Mouse (Mus musculus) hematopoietic stem cell, adult 5-6 weeks (primary cell): ENCODE data around the gene Zdhhc22. TPM values are rescaled to one million over a fixed set of nuclear protein-coding genes. Genes with fewer than 3 reads are reported as not detected.

Experiments
- ATAC-seq, 2 experiments: fragments of 125-278 bp in 1 of 2; replicated peaks in 1 of 2; 2 replicates each; pipeline ENCODE4 v1.8.0; 2016 to 2017; ENCODE audit warnings: inconsistent platforms in 2 of 2, mild to moderate bottlenecking in 2 of 2, moderate number of reproducible peaks in 2 of 2, low read depth in 1 of 2, moderate TSS enrichment in 1 of 2; ENCODE audit not compliant: low FRiP score in 2 of 2, poor library complexity in 2 of 2, severe bottlenecking in 2 of 2, insufficient read depth in 1 of 2, low TSS enrichment in 1 of 2
- total RNA-seq: library from RNA; stranded (forward); fragments of 172-1452, 232-1000 nt; gene quantifications from 2 replicates; pipeline ENCODE4 v1.2.3, GENCODE M21; 2017

Zdhhc22 gene
- total RNA-seq, 1 experiment from 2014 or later, result not detected

DNA sequence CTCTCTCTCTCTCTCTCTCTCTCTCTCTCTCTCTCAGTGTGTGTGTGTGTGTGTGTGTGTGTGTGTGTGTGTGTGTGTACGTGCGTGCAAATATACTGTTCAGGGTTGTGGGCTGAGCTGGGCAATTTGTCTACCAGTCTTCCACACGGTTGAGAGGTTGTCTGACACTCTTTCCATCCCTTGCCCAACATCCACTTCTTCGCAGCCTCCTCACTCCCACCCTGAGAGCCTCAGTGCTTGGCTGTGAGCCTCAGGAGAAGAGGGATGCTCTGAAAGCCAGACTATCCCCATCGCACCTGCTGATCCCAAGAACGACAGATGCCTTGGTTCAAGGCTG lies 10.6 kb upstream of the Zdhhc22 start:
- 0 out of 4 replicates have a peak, but pooled peaks of 1 of the 2 experiments have one; percentile 17 for ATAC-seq

- ATAC-seq, result 0 out of 4 replicates have a peak, but pooled peaks of 1 of the 2 experiments have one; percentile 36
Measured at GRCm38 (mm10) chr12:87000151-87000839, 10.1 kb upstream of the Zdhhc22 start.

DNA sequence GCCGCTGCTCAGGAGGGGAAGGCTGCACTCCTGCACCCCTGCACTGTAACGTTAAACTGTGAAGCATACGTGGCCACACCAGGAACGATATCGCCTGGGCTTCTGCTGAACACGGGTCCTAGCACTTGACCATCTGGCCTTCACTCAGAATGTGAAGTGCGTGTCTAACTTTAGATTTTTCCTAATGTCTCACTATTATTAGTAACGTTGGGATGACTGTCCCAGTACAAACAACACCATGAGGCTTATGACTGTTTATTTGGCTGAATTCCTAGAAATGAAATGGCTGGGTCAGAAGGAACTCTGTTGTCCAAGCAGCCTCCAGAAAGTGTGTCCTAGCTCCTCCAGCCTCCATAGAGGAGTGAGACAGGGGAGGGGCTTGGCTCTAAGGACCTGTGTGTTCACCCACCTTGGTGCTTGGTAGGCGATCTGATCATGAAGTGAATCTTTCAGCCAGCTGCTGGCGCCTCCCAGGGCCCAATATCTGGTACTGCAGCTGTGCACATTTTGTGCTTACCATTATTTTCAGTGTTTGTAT lies 9.1 kb upstream of the Zdhhc22 start:
- ATAC-seq, result no peak

DNA sequence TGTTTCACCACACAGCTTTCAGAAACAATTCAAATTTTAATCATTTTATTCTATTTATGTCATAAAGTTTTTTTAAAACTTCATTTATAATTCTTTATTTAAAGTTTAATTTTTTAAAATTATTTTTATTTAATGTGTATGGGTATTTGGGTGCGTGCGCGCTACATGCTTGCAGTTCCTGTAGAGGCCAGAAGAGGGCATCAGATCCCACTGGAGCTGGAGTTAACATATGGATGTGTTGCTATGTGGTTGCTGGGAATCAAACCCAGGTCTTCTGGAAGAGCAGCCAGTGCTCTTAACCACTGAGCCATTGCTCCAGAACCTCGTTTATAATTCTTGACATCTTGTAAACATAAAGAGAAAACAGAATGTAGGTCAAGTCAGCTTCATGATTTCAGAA lies 8.5 kb upstream of the Zdhhc22 start:
- no peak for ATAC-seq

- no peak for ATAC-seq
Measured at GRCm38 (mm10) chr12:86995931-86996330, 5.7 kb upstream of the Zdhhc22 start.

DNA sequence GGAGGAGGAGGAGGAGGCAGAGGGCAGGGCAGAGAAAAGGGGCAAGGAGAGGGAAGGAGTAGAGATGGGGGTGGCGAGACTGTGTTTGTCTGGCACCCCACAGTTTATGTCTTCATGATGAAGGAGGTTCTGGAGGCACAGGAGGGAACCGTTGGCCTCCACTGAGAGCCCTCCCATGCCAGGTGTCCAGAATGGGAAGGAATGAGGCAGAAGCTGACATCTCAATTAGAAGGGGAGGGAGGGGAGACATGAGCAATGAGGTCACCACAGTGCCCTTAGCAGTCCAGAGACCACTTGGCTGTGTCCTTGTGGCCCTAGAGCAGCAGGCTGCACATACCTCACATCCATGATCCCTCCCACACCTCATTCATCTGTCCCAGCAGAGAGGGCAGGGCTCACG lies 4.5 kb upstream of the Zdhhc22 start:
- no peak for ATAC-seq

DNA sequence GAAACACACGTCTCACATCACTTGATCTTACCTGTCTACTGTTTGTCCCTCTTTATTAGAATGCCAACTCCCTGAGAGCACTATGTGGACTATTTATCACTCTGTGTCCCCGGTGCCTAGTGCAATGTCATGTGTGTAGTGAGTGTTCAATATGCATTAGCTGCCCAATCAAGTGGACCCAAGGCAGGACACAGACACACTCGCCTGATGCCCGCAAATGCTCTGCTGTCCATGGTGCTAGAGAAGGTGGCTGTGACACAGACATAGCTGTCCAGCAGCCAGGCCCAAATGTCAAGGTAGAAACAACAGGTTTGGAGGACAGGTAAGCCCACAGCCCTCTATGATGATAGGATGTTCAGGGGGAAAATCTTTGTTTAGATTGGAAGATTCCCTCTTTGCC lies 3.9 kb upstream of the Zdhhc22 start:
- ATAC-seq, result no peak

GRCm38 (mm10) chr12:86990755-86991110 lies 503 bp upstream of the Zdhhc22 start:
- no peak for ATAC-seq

- no peak for ATAC-seq
Measured at GRCm38 (mm10) chr12:86989378-86989777, 852 bp downstream of the Zdhhc22 start.

GRCm38 (mm10) chr12:86988227-86988626 lies 2.0 kb downstream of the Zdhhc22 start:
- ATAC-seq, result no peak

DNA sequence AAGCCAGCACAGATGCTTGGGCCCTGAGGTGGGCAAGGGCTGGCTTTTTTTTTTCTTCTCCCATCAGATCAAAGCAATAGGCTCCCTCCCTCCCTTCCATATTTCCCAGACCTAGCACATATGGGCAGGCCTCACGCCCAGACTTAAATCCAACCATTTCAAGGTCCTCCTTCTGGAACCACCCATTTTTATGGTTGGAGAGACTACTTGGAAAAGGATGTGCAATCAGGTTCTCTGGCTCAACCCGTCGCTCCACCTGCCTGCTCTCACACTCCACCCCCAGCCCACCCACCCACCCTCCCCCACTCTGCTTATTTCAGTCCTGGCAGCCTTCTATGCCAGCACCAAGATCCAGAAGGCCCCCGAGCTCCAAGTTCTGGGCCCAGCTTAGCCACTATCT lies 3.7 kb downstream of the Zdhhc22 start:
- ATAC-seq, result no peak

DNA sequence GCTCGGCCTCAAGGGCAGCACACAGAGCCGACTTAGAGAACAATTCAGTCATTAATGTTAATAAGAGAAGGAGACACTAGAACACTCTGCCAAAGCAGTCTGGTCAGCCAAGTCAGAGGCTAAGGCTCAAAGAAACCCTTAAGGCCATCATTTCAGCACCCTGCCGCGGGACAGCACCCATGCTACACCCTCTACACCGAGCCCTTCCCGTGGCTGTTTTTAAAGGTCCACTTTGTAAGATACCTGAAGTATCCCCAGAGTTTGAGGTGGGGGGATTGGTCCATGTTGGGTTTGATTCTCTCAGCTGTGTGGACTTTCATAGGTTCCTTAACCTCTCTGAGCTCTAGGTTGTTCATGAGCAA lies 6.1 kb downstream of the Zdhhc22 start:
- peak; percentile 50 to 53; a peak in 1 of 4 replicates for ATAC-seq

DNA sequence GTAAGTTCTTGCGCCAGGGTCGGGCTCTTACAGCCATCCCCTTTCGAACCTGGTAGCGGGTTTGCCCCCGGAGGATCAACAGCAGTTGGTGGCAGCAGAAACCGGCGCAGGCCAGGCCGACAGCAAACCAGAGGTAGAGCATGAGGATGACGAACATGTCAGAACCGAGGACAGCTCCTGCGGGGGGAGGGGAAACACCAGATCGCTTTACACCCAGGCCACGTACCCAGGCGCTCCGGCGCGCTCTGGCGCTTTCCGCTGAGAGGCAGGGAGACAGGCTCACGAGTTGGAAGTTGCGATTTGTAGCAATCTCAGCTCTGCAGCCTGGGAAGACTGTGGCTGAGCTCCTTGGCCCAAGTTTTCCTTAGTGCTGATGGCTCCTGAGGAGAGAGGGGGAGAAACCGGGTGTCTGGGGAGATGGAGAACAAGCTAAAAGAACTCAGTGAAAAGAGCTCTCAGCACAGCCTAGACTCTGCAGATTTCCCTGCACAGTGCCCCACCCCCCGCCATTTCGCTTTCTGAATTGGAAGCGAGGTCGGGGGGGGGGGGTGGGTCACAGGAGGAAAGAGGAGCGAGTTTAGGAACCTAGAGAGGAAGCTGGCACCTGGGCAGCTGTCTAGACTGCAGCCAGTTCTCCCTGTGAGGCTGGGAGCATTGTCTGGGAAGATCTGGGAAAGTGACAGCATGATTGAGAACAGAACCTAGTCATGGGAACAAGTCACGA lies 6.6 kb downstream of the Zdhhc22 start:
- peak; percentile 49; a peak in 3 of 4 replicates for ATAC-seq

GRCm38 (mm10) chr12:86981180-86981579 lies 9.1 kb downstream of the Zdhhc22 start:
- ATAC-seq, result no peak

DNA sequence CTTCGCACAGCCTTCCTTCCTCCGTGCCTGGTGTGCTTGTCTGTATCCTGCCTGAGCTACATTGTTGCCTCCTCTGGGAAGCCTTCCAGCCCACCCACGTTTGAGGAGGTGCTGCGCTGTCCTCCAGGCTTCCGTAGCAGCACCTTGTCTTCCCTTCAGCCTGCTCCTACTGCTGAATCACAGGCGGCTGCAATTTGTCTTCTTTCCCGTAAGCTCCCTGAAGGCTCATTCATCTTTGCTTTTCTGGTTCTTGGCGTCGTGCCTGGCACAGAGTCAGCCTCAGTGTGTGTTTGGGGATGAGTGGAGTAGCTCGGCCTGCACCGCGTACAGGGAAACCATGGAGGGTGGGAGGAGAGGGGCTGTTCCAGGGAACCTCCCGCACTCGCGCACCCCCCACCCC lies 12.4 kb downstream of the Zdhhc22 start:
- ATAC-seq, result no peak

GRCm38 (mm10) chr12:86976511-86977168 lies 13.6 kb downstream of the Zdhhc22 start:
- ATAC-seq, result no peak

- no peak for ATAC-seq
Measured at GRCm38 (mm10) chr12:86975761-86976160, 14.5 kb downstream of the Zdhhc22 start.
